Mouse (Mus musculus): ENCODE measurements around the gene Jarid2.

The Jarid2 gene

GRCm38 (mm10) chr13:44921721-44922120 is 192.4 kb downstream of the Jarid2 start:
- DNase-seq, result no peak

- DNase-seq, result no peak
Measured at GRCm38 (mm10) chr13:44924042-44924441, 194.8 kb downstream of the Jarid2 start.

- DNase-seq, result no peak
Measured at GRCm38 (mm10) chr13:44925173-44925572, 195.9 kb downstream of the Jarid2 start.

- no peak for DNase-seq
Measured at GRCm38 (mm10) chr13:44926311-44926710, 197.0 kb downstream of the Jarid2 start.

GRCm38 (mm10) chr13:44932307-44933264 is 203.3 kb downstream of the Jarid2 start:
- DNase-seq, result no peak

GRCm38 (mm10) chr13:44933575-44933974 is 204.3 kb downstream of the Jarid2 start:
- DNase-seq, result no peak

GRCm38 (mm10) chr13:44937681-44938080 is 208.4 kb downstream of the Jarid2 start:
- DNase-seq, result no peak

- no peak for DNase-seq
Measured at GRCm38 (mm10) chr13:44939326-44940035, 210.2 kb downstream of the Jarid2 start.

GRCm38 (mm10) chr13:44943618-44944017 is 214.3 kb downstream of the Jarid2 start:
- DNase-seq, result no peak

- no peak for DNase-seq
Measured at GRCm38 (mm10) chr13:44946880-44947635, 217.8 kb downstream of the Jarid2 start.

- no peak for DNase-seq
Measured at GRCm38 (mm10) chr13:44948320-44949250, 219.3 kb downstream of the Jarid2 start.

GRCm38 (mm10) chr13:44952393-44953086 is 223.3 kb downstream of the Jarid2 start:
- DNase-seq, result peak; percentile 21

GRCm38 (mm10) chr13:44953546-44954231 is 224.4 kb downstream of the Jarid2 start:
- no peak for DNase-seq

- DNase-seq, result no peak
Measured at GRCm38 (mm10) chr13:44954232-44954568, 224.9 kb downstream of the Jarid2 start.

GRCm38 (mm10) chr13:44955781-44956180 is 226.5 kb downstream of the Jarid2 start:
- DNase-seq, result no peak

GRCm38 (mm10) chr13:44957049-44957448 is 227.8 kb downstream of the Jarid2 start:
- DNase-seq, result no peak

GRCm38 (mm10) chr13:44960542-44961291 is 231.4 kb downstream of the Jarid2 start:
- no peak for DNase-seq
